Mouse (Mus musculus) lung, adult 2 months (tissue): ENCODE measurements around the gene Aco1.

ENCODE experiments used
- CTCF ChIP-seq: fragments of 200-500 bp; IDR thresholded peaks from 2 replicates; pipeline ENCODE4 v1.5.1; 2011; ENCODE audit warnings: mild to moderate bottlenecking, low read length, control low read depth; ENCODE audit not compliant: insufficient read depth
- POLR2A ChIP-seq: fragments of 200-500 bp; IDR thresholded peaks from 2 replicates; pipeline ENCODE4 v1.6.1; 2011; ENCODE audit warnings: low read depth, mild to moderate bottlenecking, control low read depth, low read length, borderline replicate concordance; ENCODE audit errors: extremely low read depth

DNA sequence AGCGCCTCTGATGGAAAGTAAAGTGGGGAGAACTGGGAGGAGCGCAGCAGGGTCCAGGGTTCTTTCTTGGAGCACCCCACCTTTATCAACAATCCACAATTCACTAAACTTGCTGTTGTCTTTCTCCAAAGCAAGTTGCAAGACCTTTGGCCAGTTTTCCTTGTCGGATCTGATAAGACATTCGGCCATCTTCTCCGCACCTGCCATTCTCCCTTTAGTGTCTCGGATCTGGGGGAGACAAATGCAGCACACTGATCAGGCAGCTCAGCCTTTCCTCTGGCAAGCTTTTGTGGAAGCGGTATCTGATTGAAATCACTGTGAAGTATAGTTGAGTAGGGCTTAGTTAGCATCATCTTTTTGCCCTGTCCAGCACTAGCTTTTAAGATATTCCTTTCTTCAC lies 85.0 kb downstream of the Aco1 start:
- TF ChIP-seq CTCF (no peak), POLR2A (no peak)
